Mouse (Mus musculus): ENCODE results near the gene Actl9.

DNA sequence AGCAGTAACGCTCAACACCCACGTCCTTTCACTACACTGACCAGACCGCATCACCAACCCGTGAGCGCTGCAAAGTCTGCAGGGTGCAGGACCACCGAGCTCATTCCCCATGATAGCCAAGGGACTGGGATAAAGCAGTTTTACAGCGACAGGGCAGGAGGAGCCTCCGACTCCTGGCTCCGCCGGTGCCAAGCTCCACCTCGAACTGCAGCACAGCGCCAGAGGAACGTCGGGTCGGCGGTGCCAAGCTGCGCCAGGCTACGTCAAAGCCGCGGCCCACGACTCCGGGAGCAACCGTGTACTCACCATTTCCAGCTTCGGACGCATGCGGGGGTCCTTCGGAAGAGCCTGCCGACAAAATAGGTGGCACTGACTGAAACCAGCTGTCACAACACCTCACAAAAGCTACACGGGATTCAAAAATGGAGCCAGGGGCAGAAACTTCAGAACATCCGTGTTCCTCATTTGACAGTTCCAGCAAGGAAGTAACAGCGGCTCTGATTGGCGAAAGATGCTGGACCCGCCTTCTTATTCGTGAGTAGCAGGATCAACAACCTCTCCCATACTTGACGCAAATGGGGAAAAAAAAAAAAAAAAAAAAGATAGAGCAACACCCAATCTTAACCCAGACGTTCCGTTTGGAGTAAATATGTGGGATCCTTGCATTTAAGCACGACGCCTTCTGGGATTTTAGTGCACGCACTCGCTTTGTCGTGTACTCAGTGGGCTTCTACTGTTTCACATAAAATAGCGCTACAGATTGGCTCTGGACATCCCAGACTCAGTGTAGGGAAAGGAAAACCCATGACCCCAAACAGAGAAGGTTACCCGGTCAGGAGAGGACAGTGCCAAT lies 38.3 kb upstream of the Actl9 start, which contains the start of gene Zfp101:
- TF ChIP-seq EP300 (IDR thresholded peaks at IDR 0.05; ENCODE audit: insufficient read depth, low read depth, low read length) (no peak), POLR2A (IDR thresholded peaks at IDR 0.05; ENCODE audit: insufficient read depth, low read length) (no peak)

All from ES-Bruce4 (cell line).